Mouse (Mus musculus): Measurements from ENCODE around the gene Gm37419. TPM values are rescaled to one million over a fixed set of nuclear protein-coding genes. Genes with fewer than 3 reads are reported as not detected.

Gene Gm37419
- polyA plus RNA-seq, 1 experiment from 2014 or later, result not detected

GRCm38 (mm10) chr16:23991846-23992580 lies 3.7 kb downstream of the Gm37419 start:
- 85% methylated on average over 14 of the region's 14 CpGs for WGBS
- H3K27ac ChIP-seq (replicated peaks), result no peak overlapping the region
- DNase-seq (ENCODE audit: low spot score), result no peak

DNA sequence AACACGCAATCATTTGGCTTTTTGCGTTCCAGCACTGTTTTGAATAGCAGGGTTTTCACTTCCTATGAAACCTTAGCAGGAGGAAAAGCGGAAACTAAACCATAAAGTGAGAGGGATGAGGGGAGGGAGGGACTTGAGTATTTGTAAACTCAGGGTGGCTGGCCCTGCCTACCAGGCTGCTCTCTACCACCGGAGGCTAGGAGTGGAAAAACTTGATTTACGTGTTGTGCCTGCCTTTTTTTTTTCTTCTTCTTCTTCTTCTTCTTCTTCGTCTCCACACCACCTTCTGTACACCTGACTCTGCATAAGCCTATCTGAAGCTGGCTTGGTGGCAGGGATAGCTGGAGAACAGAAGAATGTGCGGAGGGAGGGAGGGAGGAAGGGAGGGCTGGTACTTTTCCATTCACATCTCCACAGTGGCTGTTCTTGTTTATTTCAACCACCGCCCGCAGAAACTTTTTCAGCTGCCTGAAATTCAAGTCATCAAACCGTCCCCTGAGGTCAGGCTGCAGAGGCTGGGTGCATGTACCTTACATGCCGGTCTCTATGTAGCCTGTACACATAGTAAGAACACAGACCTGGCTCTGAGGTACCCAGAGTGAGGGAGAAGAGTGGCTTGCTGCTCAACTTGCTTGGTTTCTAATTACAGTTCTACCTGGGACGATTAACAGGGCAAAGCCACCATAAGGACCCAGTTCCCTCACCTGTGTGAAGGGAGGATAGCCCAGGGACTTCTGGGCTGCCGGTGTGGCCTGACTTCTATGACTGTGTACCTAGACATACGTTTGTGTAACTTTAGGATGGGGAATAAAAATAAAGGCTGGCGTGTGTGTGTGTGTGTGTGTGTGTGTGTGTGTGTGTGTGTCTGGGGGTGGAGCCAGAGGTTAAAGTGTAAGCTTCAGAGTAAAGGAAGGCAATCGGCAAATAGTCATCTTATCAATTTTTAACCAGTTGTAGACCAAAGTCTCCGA lies 5.4 kb downstream of the Gm37419 start:
- no peaks in the 10 kb centered on the region for H3K9me3 ChIP-seq (replicated peaks)
- no peaks in the 10 kb centered on the region for H3K36me3 ChIP-seq
- DNase-seq (ENCODE audit: low spot score), result no peak
- no peak overlapping the region for H3K27ac ChIP-seq (replicated peaks)
- H3K27me3 ChIP-seq (ENCODE audit: low read depth, poor library complexity, severe bottlenecking), result peaks cover 25% of the 10 kb centered on the region
- no peak overlapping the region for H3K4me3 ChIP-seq
- H3K4me1 ChIP-seq, result peaks cover 24% of the 10 kb centered on the region
- WGBS, result 65% methylated on average over 17 of the region's 17 CpGs

More at GRCm38 (mm10) chr16:23991846-23992580, 3.7 kb downstream of the Gm37419 start:
- Histone ChIP-seq H3K9me3 (replicated peaks) (no peaks in the 10 kb centered on the region), H3K4me3 (no peak overlapping the region), H3K27me3 (ENCODE audit: low read depth, poor library complexity, severe bottlenecking) (peaks cover 27% of the 10 kb centered on the region), H3K4me1 (peaks cover 29% of the 10 kb centered on the region), H3K36me3 (no peaks in the 10 kb centered on the region)

DNA sequence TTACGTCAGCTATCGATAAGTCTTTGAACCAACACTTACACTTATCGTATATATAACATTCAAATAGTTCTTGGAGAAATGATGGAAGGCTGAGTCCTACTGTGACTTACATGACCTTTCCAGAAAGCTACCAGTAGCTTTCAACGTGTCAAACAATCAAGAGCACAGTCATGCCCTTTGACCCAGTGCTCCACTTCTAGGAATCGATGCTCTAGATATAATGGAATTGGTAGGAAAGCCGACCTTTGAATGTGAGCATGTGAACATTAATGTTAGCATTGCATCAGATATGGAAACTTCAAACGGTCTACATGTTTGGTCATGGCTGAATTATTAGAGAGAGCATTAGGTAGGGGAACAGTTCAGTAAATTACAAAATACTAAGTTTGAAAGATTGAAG lies 8.1 kb downstream of the Gm37419 start:
- Histone ChIP-seq H3K27ac (replicated peaks) (no peak overlapping the region), H3K27me3 (ENCODE audit: low read depth, poor library complexity, severe bottlenecking) (peaks cover 13% of the 10 kb centered on the region; the same call in 1 of the 2 replicates), H3K9me3 (replicated peaks) (no peaks in the 10 kb centered on the region), H3K4me3 (no peak overlapping the region), H3K36me3 (no peaks in the 10 kb centered on the region), H3K4me1 (peaks cover 3% of the 10 kb centered on the region)
- DNase-seq (ENCODE audit: low spot score), result no peak
- 92% methylated on average over 7 of the region's 7 CpGs for WGBS

DNA sequence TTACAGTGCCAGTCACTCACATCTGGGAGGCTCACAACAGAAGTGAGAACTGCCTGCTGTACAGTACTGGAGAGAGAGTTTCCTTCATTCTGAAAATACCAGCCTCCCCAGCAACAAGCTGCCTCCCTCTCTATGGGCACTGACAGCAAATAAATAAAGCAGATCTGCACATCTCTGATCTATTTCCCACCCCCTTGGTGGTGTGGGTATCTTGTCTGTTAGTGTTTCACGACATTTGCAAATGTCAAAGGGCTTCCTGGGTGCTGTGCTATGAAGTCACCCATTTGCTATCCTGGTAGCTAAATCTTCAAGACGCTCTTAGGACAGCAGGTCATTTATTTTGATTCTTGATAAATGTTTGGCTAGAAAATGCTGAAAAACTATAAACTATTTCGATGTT lies 8.9 kb downstream of the Gm37419 start:
- Histone ChIP-seq H3K9me3 (replicated peaks) (no peaks in the 10 kb centered on the region), H3K27ac (replicated peaks) (no peak overlapping the region), H3K4me1 (no peaks in the 10 kb centered on the region), H3K27me3 (ENCODE audit: low read depth, poor library complexity, severe bottlenecking) (peaks cover 10% of the 10 kb centered on the region; the same call in 1 of the 2 replicates), H3K4me3 (no peak overlapping the region), H3K36me3 (no peaks in the 10 kb centered on the region)
- 85% methylated on average over 3 of the region's 3 CpGs for WGBS
- DNase-seq (ENCODE audit: low spot score), result no peak

DNA sequence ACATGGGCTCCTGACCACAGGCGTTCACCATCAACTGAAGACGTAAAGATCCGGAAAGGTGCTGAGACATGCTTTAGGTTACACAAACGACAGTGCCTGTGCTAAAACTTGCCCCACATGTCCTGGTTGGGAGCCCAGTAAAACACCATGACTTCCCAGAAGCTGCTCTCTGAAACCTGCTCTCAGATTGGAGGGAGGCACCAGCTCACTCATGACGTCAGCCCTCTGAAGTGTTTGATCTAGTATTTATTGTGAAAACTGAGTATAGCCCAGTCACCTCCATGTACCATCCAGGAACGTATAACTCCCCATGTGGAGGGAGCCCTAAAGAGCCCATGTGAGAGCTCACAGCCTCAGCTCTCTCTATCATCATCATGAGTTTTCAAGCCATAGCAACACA lies 9.6 kb downstream of the Gm37419 start:
- 92% methylated on average over 6 of the region's 6 CpGs for WGBS
- no peaks in the 10 kb centered on the region for H3K4me1 ChIP-seq

GRCm38 (mm10) chr16:24005928-24006327 lies 17.6 kb downstream of the Gm37419 start:
- Histone ChIP-seq H3K4me3 (no peak overlapping the region), H3K36me3 (no peaks in the 10 kb centered on the region)
- 86% methylated on average over 8 of the region's 8 CpGs for WGBS

More for the DNA sequence above, 9.6 kb downstream of the Gm37419 start:
- no peak overlapping the region for H3K4me3 ChIP-seq
- no peaks in the 10 kb centered on the region for H3K36me3 ChIP-seq
- H3K27ac ChIP-seq (replicated peaks), result no peak overlapping the region
- peaks cover 8% of the 10 kb centered on the region; the same call in 1 of the 2 replicates for H3K27me3 ChIP-seq (ENCODE audit: low read depth, poor library complexity, severe bottlenecking)
- no peak for DNase-seq (ENCODE audit: low spot score)
- no peaks in the 10 kb centered on the region for H3K9me3 ChIP-seq (replicated peaks)

GRCm38 (mm10) chr16:24009891-24010290 lies 21.6 kb downstream of the Gm37419 start:
- WGBS, result 94% methylated on average over 2 of the region's 2 CpGs
- Histone ChIP-seq H3K27ac (replicated peaks) (no peak overlapping the region), H3K9me3 (replicated peaks) (no peaks in the 10 kb centered on the region), H3K36me3 (no peaks in the 10 kb centered on the region), H3K27me3 (ENCODE audit: low read depth, poor library complexity, severe bottlenecking) (no peaks in the 10 kb centered on the region), H3K4me1 (no peaks in the 10 kb centered on the region), H3K4me3 (no peak overlapping the region)
- no peak for DNase-seq (ENCODE audit: low spot score)

More at GRCm38 (mm10) chr16:24005928-24006327, 17.6 kb downstream of the Gm37419 start:
- Histone ChIP-seq H3K4me1 (no peaks in the 10 kb centered on the region), H3K9me3 (replicated peaks) (no peaks in the 10 kb centered on the region), H3K27me3 (ENCODE audit: low read depth, poor library complexity, severe bottlenecking) (no peaks in the 10 kb centered on the region), H3K27ac (replicated peaks) (no peak overlapping the region)
- DNase-seq (ENCODE audit: low spot score), result no peak

GRCm38 (mm10) chr16:24011306-24011705 lies 23.0 kb downstream of the Gm37419 start:
- 87% methylated on average over 3 of the region's 3 CpGs for WGBS
- Histone ChIP-seq H3K36me3 (no peaks in the 10 kb centered on the region), H3K27ac (replicated peaks) (no peak overlapping the region), H3K9me3 (replicated peaks) (no peaks in the 10 kb centered on the region), H3K4me1 (0 out of 2 replicates have a peak, but pooled peaks cover 2% of the 10 kb centered on the region), H3K27me3 (ENCODE audit: low read depth, poor library complexity, severe bottlenecking) (no peaks in the 10 kb centered on the region), H3K4me3 (no peak overlapping the region)
- DNase-seq (ENCODE audit: low spot score), result no peak

DNA sequence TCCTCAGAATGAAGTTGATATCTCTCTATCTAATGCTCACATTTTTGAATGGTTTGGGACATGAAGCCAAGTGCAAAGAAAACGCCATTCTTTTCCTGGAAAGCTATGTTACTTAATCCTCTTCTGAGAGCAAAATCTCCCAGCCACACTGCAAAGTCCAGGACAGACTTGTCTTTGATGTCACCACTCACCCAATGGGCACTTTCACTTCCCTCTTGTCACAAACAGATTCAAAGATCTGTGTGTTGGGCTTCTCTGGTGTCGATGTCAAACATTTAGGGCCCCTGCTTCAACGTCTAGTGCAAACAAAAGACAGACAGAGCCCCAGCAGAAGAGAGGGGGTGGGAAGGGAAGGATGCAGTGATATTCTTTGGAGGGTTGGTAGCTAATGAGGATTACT lies 23.8 kb downstream of the Gm37419 start:
- Histone ChIP-seq H3K27ac (replicated peaks) (no peak overlapping the region), H3K9me3 (replicated peaks) (no peaks in the 10 kb centered on the region), H3K4me1 (peaks cover 7% of the 10 kb centered on the region; the same call in 1 of the 2 replicates), H3K27me3 (ENCODE audit: low read depth, poor library complexity, severe bottlenecking) (no peaks in the 10 kb centered on the region), H3K36me3 (no peaks in the 10 kb centered on the region), H3K4me3 (no peak overlapping the region)
- WGBS, result 53% methylated on average over 3 of the region's 3 CpGs
- no peak for DNase-seq (ENCODE audit: low spot score)

- H3K4me1 ChIP-seq, result peaks cover 7% of the 10 kb centered on the region; the same call in 1 of the 2 replicates
- no peak overlapping the region for H3K27ac ChIP-seq (replicated peaks)
- no peaks in the 10 kb centered on the region for H3K27me3 ChIP-seq (ENCODE audit: low read depth, poor library complexity, severe bottlenecking)
- 90% methylated on average over 3 of the region's 3 CpGs for WGBS
- H3K4me3 ChIP-seq, result no peak overlapping the region
- no peaks in the 10 kb centered on the region for H3K9me3 ChIP-seq (replicated peaks)
- H3K36me3 ChIP-seq, result no peaks in the 10 kb centered on the region
- DNase-seq (ENCODE audit: low spot score), result no peak
These were observed 26.1 kb downstream of the Gm37419 start for GRCm38 (mm10) chr16:24014378-24014777.

- Histone ChIP-seq H3K27me3 (ENCODE audit: low read depth, poor library complexity, severe bottlenecking) (no peaks in the 10 kb centered on the region), H3K36me3 (no peaks in the 10 kb centered on the region), H3K27ac (replicated peaks) (no peak overlapping the region), H3K4me1 (peaks cover 7% of the 10 kb centered on the region; the same call in 1 of the 2 replicates), H3K4me3 (no peak overlapping the region), H3K9me3 (replicated peaks) (no peaks in the 10 kb centered on the region)
- WGBS, result 58% methylated on average over 6 of the region's 6 CpGs
- DNase-seq (ENCODE audit: low spot score), result no peak
These were observed 28.0 kb downstream of the Gm37419 start for GRCm38 (mm10) chr16:24016273-24016672.

DNA sequence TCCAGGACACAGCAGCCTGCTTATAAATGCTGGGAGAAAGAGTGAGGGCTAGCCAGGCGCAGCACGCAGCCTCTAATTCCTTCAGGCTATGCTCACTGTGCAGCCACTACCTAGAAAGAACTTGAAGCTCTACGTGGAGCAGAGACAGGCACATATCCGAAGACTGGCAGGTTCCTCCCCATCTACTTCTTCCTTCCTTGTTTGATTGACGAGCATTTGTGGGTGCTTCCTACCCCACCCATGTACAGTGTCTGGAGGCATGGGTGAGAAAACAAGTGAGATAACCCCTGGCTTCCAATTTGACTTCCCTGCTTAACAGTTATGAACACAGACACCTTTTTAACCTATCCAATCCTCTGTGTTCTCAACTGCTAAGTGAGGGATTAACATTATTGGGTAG lies 28.5 kb downstream of the Gm37419 start:
- Histone ChIP-seq H3K4me1 (peaks cover 7% of the 10 kb centered on the region; the same call in 1 of the 2 replicates), H3K4me3 (no peak overlapping the region), H3K36me3 (no peaks in the 10 kb centered on the region), H3K27ac (replicated peaks) (no peak overlapping the region), H3K9me3 (replicated peaks) (no peaks in the 10 kb centered on the region), H3K27me3 (ENCODE audit: low read depth, poor library complexity, severe bottlenecking) (no peaks in the 10 kb centered on the region)
- no peak for DNase-seq (ENCODE audit: low spot score)
- 81% methylated on average over 5 of the region's 5 CpGs for WGBS

All from midbrain, embryonic 10.5 days (tissue).